Mouse (Mus musculus) T-cell, adult 66 days (primary cell): Measurements from ENCODE around the gene Tbl2. TPM values are rescaled to one million over a fixed set of nuclear protein-coding genes. Genes with fewer than 3 reads are reported as not detected.

Experiments used
- total RNA-seq, 2 experiments: library from RNA; stranded (reverse); gene quantifications; 3 replicates in 1 of 2; 4 replicates in 1 of 2; pipeline ENCODE4 v1.2.4; 2023

Gene Tbl2
- total RNA-seq: 10 to 100 TPM; 16.9 to 20.9 TPM

DNA sequence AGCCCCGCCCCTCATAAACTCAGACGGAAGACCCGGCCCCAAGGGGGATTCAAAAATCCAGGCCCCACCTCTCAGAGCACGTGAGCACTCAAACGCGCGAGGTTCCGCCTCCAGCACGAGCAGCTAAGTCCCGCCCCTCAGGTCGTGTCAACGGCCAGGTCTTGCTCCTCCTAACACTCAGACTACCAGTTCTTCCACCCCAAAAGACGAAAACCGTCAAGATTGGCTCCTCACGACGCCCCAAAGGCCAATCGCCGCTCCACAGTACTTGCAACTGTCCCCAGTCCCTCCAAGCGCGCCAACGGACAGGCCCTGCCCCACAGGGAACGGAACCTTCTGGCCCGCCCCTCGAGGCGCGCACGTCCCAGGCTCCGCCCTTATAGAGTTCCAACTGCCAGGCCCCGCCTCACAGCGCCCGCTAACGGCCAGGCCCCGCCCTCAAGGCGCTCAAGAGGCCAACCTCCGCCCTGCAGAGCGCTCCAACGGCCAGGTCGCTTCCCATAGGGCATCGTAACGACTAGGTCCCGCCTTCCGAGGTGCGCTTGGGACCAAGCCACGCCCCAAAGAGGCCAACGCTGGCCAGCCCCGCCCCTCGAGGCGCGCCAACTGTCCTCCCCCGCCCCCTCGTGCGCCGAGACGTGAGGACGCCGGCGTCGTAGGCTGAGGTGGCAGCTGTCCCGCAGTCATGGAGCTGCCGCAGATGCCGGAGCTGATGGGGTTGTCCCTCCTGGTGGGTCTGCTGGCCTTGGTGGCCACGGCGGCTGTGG lies at the start of gene Tbl2:
TSS of gene Tbl2 (plus strand) at position 605 of the 767 bp plus-strand sequence.

DNA sequence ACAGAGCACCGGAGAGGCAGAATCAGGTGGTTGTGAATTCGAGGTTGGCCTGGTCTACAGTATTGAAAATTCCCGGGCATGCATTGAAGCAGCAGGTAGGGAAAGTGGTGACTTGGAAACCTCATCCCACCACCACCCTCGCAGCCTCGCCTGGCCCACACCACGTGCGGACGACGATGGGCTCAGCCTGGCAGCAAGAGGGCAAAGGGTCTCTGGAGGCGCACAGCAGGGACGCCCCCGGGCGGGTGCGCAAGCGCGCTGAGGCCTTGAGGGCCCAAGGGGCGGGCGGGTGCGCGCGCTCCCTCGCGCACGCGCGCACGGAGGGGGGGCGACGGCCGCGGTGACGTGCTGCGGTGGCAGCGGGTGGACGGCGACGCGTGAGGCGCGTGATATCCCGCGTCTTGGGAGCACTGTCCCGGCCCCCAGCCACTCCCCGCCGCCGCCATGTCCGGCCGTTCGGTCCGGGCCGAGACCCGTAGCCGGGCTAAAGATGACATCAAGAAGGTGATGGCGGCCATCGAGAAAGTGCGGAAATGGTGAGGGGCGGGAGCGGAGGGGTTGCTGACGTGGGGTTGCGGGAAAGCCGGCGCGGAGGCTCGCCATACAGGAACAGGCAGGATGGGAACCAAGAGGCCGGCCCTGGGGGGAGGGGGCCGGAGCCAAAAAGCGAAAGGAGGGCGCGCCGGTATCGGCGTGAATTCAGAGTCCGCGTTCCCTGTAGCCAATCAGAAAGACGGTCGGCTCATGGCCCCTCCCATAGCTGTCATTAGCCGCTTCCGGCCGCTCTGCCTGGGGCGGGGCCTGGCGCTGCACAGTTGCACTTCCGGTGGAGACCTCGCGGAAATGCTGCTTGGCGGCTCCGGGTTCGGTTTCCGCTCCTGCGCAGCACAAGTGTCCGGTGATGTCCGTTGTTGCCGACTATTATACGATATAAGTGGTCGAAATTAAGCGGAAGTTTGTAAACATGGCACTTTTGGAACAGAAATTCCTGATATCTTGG lies 18.9 kb downstream of the Tbl2 start, which contains the start of gene Bcl7b:
TSS of gene Bcl7b (plus strand) at position 221 of the 1,000 bp plus-strand sequence.

DNA sequence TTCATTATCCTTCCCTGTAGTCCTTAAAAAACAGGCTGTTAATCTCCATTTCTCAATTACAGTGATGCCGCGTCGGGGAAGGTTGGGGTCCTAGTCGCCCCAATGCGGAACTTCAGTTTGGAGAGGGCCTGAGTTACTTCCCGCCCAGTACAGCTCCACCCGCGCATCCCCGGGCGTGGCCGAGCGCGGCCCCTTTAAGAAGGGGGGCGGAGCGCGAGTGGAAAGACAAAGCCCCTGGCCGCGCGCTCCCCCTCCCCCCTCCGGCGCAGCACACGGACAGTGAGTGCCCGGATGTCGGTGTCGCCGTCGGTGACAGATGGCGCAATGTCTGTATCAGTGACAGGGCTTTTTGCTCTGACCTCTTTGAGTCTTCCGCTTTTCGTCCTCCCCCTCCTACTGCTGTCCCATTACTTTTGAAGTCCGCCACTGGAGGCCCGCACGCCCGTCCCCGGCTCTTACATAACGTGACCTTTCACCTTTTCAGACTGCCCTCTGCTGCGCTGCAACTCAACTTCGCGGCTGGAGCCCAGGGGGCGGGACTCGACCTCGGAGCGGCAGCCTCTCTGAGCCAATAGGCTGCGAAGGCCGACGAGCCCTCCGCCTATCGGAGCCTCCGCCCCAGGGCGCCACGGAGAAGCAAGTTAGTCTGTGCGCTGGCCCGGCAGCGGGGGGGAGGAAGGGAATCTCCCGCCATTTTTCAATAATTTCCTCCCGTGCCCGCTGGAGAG lies 37.3 kb downstream of the Tbl2 start, which contains the start of gene Baz1b:
TSS of gene Baz1b (plus strand) at position 644 of the 728 bp plus-strand sequence.

Other genes starting within 250 kb of the Tbl2 start
- gene Tmem270, start 242.9 kb upstream of the Tbl2 start, total RNA-seq: not detected
- gene Cldn13, start 234.1 kb upstream of the Tbl2 start, total RNA-seq: not detected
- 10 to 100 TPM; 11.7 to 15.9 TPM for gene Mettl27, start 217.3 kb upstream of the Tbl2 start, total RNA-seq
- not detected for gene Cldn4, start 202.7 kb upstream of the Tbl2 start, total RNA-seq
- not detected for gene Cldn3, start 163.4 kb upstream of the Tbl2 start, total RNA-seq
- gene Abhd11, start 140.5 kb upstream of the Tbl2 start, total RNA-seq: 10 to 100 TPM; 43.8 to 44.2 TPM
- gene Stx1a, start 126.2 kb upstream of the Tbl2 start, total RNA-seq: 10 to 100 TPM; 51.3 to 55.9 TPM
- 10 to 100 TPM; 17.7 to 19.5 TPM for gene Dnajc30, start 85.5 kb upstream of the Tbl2 start, total RNA-seq
- 10 to 100 TPM; 67.9 to 86.3 TPM for gene Bud23, start 84.7 kb upstream of the Tbl2 start, total RNA-seq
- not detected for gene Vps37d, start 71.4 kb upstream of the Tbl2 start, total RNA-seq
- under 1 TPM in 1 of 2 experiments, not detected in 1; 0.35 TPM for gene Mlxipl, start 59.8 kb upstream of the Tbl2 start, total RNA-seq
- gene Bcl7b, start 18.6 kb downstream of the Tbl2 start, total RNA-seq: 10 to 100 TPM; 60.6 to 66.6 TPM
- gene Baz1b, start 37.6 kb downstream of the Tbl2 start, total RNA-seq: 100 to 1,000 TPM; 110 to 113 TPM
- gene Fzd9, start 101.6 kb downstream of the Tbl2 start, total RNA-seq: under 1 TPM in 1 of 2 experiments, not detected in 1; 0.23 TPM
- gene Fkbp6, start 200.4 kb downstream of the Tbl2 start, total RNA-seq: not detected
- not detected for gene Trim50, start 203.6 kb downstream of the Tbl2 start, total RNA-seq
- gene Nsun5, start 220.3 kb downstream of the Tbl2 start, total RNA-seq: 10 to 100 TPM; 40.3 to 51.7 TPM
- 10 to 100 TPM; 50.8 to 54.9 TPM for gene Pom121, start 244.9 kb downstream of the Tbl2 start, total RNA-seq